Mouse (Mus musculus): ENCODE measurements around the gene Tle6.
"Not testable (repeated sequence)": the region's sequence is repeated elsewhere in the genome, so short reads cannot be mapped to it uniquely, and the experiment has no call there.

The Tle6 gene

GRCm38 (mm10) chr10:81600738-81601203 lies at the start of gene Tle6:
TSS of gene Tle6 (minus strand) at chr10:81601073.
- peak; percentile 94 for DNase-seq (ENCODE audit: low read depth, low spot score)

GRCm38 (mm10) chr10:81648803-81649775 lies 48.2 kb upstream of the Tle6 start, which contains the start of gene Gm10778:
TSS of gene Gm10778 (plus strand) at chr10:81649059.
- peak; percentile 87 for DNase-seq (ENCODE audit: low read depth, low spot score)

- no peak for DNase-seq (ENCODE audit: low read depth, low spot score)
Measured at GRCm38 (mm10) chr10:81646015-81646555, 45.2 kb upstream of the Tle6 start.

GRCm38 (mm10) chr10:81645391-81645790 lies 44.5 kb upstream of the Tle6 start:
- no peak for DNase-seq (ENCODE audit: low read depth, low spot score)

GRCm38 (mm10) chr10:81644716-81645115 lies 43.8 kb upstream of the Tle6 start:
- no peak for DNase-seq (ENCODE audit: low read depth, low spot score)

- DNase-seq (ENCODE audit: low read depth, low spot score) = no peak
Measured at GRCm38 (mm10) chr10:81644162-81644561, 43.3 kb upstream of the Tle6 start.

GRCm38 (mm10) chr10:81643449-81644055 lies 42.7 kb upstream of the Tle6 start:
- peak; percentile 88 for DNase-seq (ENCODE audit: low read depth, low spot score)

- DNase-seq (ENCODE audit: low read depth, low spot score) = no peak
Measured at GRCm38 (mm10) chr10:81642648-81643448, 42.0 kb upstream of the Tle6 start.

GRCm38 (mm10) chr10:81641978-81642647 lies 41.2 kb upstream of the Tle6 start:
- DNase-seq (ENCODE audit: low read depth, low spot score) = no peak

- DNase-seq (ENCODE audit: low read depth, low spot score) = no peak
Measured at GRCm38 (mm10) chr10:81641566-81641965, 40.7 kb upstream of the Tle6 start.

GRCm38 (mm10) chr10:81640825-81641224 lies 40.0 kb upstream of the Tle6 start:
- DNase-seq (ENCODE audit: low read depth, low spot score) = not testable (repeated sequence)

- DNase-seq (ENCODE audit: low read depth, low spot score) = no peak
Measured at GRCm38 (mm10) chr10:81638101-81638500, 37.2 kb upstream of the Tle6 start.

- DNase-seq (ENCODE audit: low read depth, low spot score) = no peak
Measured at GRCm38 (mm10) chr10:81636338-81636737, 35.5 kb upstream of the Tle6 start.

- peak; percentile 54 for DNase-seq (ENCODE audit: low read depth, low spot score)
Measured at GRCm38 (mm10) chr10:81633253-81634099, 32.6 kb upstream of the Tle6 start.

- no peak for DNase-seq (ENCODE audit: low read depth, low spot score)
Measured at GRCm38 (mm10) chr10:81628390-81628789, 27.5 kb upstream of the Tle6 start, which contains the start of gene Ankrd24. TSS of gene Ankrd24 (plus strand) at chr10:81628540.

- no peak for DNase-seq (ENCODE audit: low read depth, low spot score)
Measured at GRCm38 (mm10) chr10:81627836-81628220, 27.0 kb upstream of the Tle6 start.

- peak; percentile 91 for DNase-seq (ENCODE audit: low read depth, low spot score)
Measured at GRCm38 (mm10) chr10:81626994-81627835, 26.3 kb upstream of the Tle6 start, which contains the start of gene Sirt6. TSS of gene Sirt6 (minus strand) at chr10:81627797.

GRCm38 (mm10) chr10:81626101-81626993 lies 25.5 kb upstream of the Tle6 start:
- DNase-seq (ENCODE audit: low read depth, low spot score) = no peak

All from retina, postnatal 7 days (tissue).